Mouse (Mus musculus): ENCODE measurements around the gene Hspb7. TPM values are rescaled to one million over a fixed set of nuclear protein-coding genes. Genes with fewer than 3 reads are reported as not detected.

Gene Hspb7
- polyA plus RNA-seq, 1 experiment from 2014 or later: not detected

GRCm38 (mm10) chr4:141398545-141398944, 22.0 kb upstream of the Hspb7 start, which contains the start of gene Clcnka:
Clcnka (minus strand) TSS chr4:141398724.
- 75% methylated on average over 12 of the region's 12 CpGs for WGBS
- H3K4me1 ChIP-seq: peaks cover 4% of the 10 kb centered on the region
- no peaks in the 10 kb centered on the region for H3K36me3 ChIP-seq (replicated peaks)
- no peak within 1 kb of the TSS for H3K27ac ChIP-seq
- H3K27me3 ChIP-seq: peaks cover 18% of the 10 kb centered on the region; the same call in 1 of the 2 replicates
- H3K4me3 ChIP-seq (replicated peaks): no peak within 1 kb of the TSS
- no peak for ATAC-seq (ENCODE audit: low FRiP score)
- no peaks in the 10 kb centered on the region for H3K9me3 ChIP-seq
- H3K4me2 ChIP-seq: no peak within 1 kb of the TSS
- no peak within 1 kb of the TSS for H3K9ac ChIP-seq

- Histone ChIP-seq H3K4me2 (no peak overlapping the region), H3K4me1 (peaks cover 6% of the 10 kb centered on the region), H3K4me3 (replicated peaks) (no peak overlapping the region), H3K9me3 (no peaks in the 10 kb centered on the region), H3K36me3 (replicated peaks) (no peaks in the 10 kb centered on the region), H3K27ac (no peak overlapping the region), H3K9ac (no peak overlapping the region), H3K27me3 (peaks cover 23% of the 10 kb centered on the region; the same call in 1 of the 2 replicates)
- WGBS: 85% methylated on average over 15 of the region's 15 CpGs
- ATAC-seq (ENCODE audit: low FRiP score): no peak
These were observed 20.4 kb upstream of the Hspb7 start for GRCm38 (mm10) chr4:141400171-141400570.

GRCm38 (mm10) chr4:141404518-141405313, 15.9 kb upstream of the Hspb7 start:
- peaks cover 6% of the 10 kb centered on the region for H3K4me1 ChIP-seq
- no peaks in the 10 kb centered on the region for H3K9me3 ChIP-seq
- peak; percentile 82 for ATAC-seq (ENCODE audit: low FRiP score)
- H3K4me2 ChIP-seq: peak overlapping the region; percentile 32; the same call in 1 of the 2 replicates
- no peaks in the 10 kb centered on the region for H3K36me3 ChIP-seq (replicated peaks)
- WGBS: 15% methylated on average over 15 of the region's 15 CpGs
- no peak overlapping the region for H3K27ac ChIP-seq
- peaks cover 29% of the 10 kb centered on the region; the same call in 1 of the 2 replicates for H3K27me3 ChIP-seq
- H3K9ac ChIP-seq: peak overlapping the region; percentile 33; the same call in 1 of the 2 replicates
- no peak overlapping the region for H3K4me3 ChIP-seq (replicated peaks)

GRCm38 (mm10) chr4:141405314-141405622, 15.3 kb upstream of the Hspb7 start:
- 97% methylated on average over 3 of the region's 3 CpGs for WGBS
- no peaks in the 10 kb centered on the region for H3K36me3 ChIP-seq (replicated peaks)
- H3K4me1 ChIP-seq: peaks cover 6% of the 10 kb centered on the region
- H3K27ac ChIP-seq: no peak overlapping the region
- ATAC-seq (ENCODE audit: low FRiP score): no peak
- no peak overlapping the region for H3K9ac ChIP-seq
- H3K27me3 ChIP-seq: peaks cover 30% of the 10 kb centered on the region; the same call in 1 of the 2 replicates
- no peaks in the 10 kb centered on the region for H3K9me3 ChIP-seq
- H3K4me3 ChIP-seq (replicated peaks): no peak overlapping the region
- no peak overlapping the region for H3K4me2 ChIP-seq

DNA sequence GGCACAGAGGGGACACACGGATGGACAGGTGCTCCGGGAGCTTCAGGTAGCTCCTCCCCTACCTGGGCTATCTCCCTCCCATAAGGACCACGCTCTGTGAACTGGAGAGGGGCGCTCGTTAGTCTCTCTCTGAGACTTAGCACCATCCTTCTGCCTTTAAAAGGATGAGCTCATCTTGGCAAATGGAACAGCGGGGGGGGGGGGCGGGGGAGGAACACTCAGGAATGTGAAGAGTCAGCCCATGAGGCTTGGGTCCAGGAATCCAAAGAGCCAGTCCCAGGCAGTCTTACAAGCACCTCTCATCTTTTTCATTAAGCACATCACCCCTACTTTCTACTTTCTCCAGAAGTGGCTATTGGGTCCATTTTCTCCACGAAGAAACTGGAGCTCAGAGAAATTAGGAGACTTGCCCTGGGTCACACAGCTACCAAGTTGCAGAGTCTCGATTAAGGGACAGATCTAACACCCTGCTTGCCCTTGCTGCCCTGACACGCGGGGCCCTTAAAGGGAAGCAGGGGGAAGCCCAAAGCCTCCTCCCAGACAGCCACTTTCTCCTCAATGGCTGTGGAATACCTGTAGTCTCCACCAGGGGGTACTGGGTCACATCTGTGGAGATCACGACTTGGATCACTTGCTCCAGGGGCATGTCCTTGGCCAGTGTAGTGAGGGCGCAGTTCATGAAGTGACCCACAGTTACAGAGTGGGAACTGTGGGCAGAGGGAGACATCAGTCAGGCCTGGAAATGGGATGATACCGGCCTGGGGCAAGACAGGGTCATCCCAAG, 13.9 kb upstream of the Hspb7 start:
- Histone ChIP-seq H3K4me2 (no peak overlapping the region), H3K4me1 (peaks cover 6% of the 10 kb centered on the region), H3K36me3 (replicated peaks) (no peaks in the 10 kb centered on the region), H3K27ac (no peak overlapping the region), H3K27me3 (peaks cover 36% of the 10 kb centered on the region), H3K9ac (no peak overlapping the region), H3K4me3 (replicated peaks) (no peak overlapping the region), H3K9me3 (no peaks in the 10 kb centered on the region)
- no peak for ATAC-seq (ENCODE audit: low FRiP score)
- WGBS: 54% methylated on average over 14 of the region's 14 CpGs

- no peak overlapping the region for H3K4me2 ChIP-seq
These were observed 12.0 kb upstream of the Hspb7 start for GRCm38 (mm10) chr4:141408577-141408976.

DNA sequence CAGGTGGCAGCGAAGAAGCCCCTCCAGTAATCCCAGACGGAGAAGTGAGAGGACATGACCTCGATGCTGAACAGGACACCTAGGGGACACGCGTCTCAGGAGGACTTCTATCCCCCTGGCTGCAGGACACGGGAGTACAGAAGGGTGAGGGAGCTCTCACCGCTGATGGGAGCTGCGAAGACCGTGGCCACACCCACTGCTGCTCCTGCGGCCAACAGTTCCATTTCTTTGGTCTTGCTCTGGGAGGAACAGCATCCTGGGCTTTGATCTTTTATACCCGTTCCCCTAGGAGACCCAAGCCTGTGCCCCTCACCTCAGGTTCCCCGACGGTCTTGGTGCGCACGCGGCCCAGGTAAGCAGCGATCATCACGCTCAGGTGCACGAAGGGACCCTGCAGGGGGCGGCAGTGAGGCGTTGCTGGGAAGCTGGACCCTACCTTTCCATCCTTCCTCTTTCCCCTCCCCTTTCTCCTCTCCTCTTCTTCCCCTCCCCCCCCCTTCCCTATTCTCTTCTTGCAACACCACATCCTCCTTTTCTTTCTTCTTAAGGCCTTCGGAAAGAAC, 9.1 kb upstream of the Hspb7 start:
- Histone ChIP-seq H3K9ac (no peak overlapping the region), H3K36me3 (replicated peaks) (no peaks in the 10 kb centered on the region), H3K9me3 (no peaks in the 10 kb centered on the region), H3K27ac (no peak overlapping the region), H3K4me1 (no peaks in the 10 kb centered on the region), H3K4me2 (no peak overlapping the region), H3K27me3 (peaks cover 34% of the 10 kb centered on the region), H3K4me3 (replicated peaks) (no peak overlapping the region)
- no peak for ATAC-seq (ENCODE audit: low FRiP score)
- WGBS: 21% methylated on average over 22 of the region's 22 CpGs

More at GRCm38 (mm10) chr4:141408577-141408976, 12.0 kb upstream of the Hspb7 start:
- H3K9me3 ChIP-seq: no peaks in the 10 kb centered on the region
- peaks cover 40% of the 10 kb centered on the region for H3K27me3 ChIP-seq
- H3K4me3 ChIP-seq (replicated peaks): no peak overlapping the region
- no peak overlapping the region for H3K9ac ChIP-seq
- peaks cover 6% of the 10 kb centered on the region for H3K4me1 ChIP-seq
- no peak overlapping the region for H3K27ac ChIP-seq
- WGBS: 89% methylated on average over 3 of the region's 3 CpGs
- no peaks in the 10 kb centered on the region for H3K36me3 ChIP-seq (replicated peaks)
- ATAC-seq (ENCODE audit: low FRiP score): no peak

- Histone ChIP-seq H3K4me2 (no peak within 1 kb of the TSS), H3K36me3 (replicated peaks) (no peaks in the 10 kb centered on the region), H3K27me3 (peaks cover 22% of the 10 kb centered on the region), H3K4me3 (replicated peaks) (no peak within 1 kb of the TSS), H3K9ac (no peak within 1 kb of the TSS), H3K27ac (no peak within 1 kb of the TSS), H3K9me3 (no peaks in the 10 kb centered on the region), H3K4me1 (no peaks in the 10 kb centered on the region)
- 69% methylated on average over 7 of the region's 7 CpGs for WGBS
- no peak for ATAC-seq (ENCODE audit: low FRiP score)
These were observed 4.7 kb upstream of the Hspb7 start, which contains the start of gene Clcnkb for GRCm38 (mm10) chr4:141415924-141416323. Clcnkb (minus strand) TSS chr4:141416014.

DNA sequence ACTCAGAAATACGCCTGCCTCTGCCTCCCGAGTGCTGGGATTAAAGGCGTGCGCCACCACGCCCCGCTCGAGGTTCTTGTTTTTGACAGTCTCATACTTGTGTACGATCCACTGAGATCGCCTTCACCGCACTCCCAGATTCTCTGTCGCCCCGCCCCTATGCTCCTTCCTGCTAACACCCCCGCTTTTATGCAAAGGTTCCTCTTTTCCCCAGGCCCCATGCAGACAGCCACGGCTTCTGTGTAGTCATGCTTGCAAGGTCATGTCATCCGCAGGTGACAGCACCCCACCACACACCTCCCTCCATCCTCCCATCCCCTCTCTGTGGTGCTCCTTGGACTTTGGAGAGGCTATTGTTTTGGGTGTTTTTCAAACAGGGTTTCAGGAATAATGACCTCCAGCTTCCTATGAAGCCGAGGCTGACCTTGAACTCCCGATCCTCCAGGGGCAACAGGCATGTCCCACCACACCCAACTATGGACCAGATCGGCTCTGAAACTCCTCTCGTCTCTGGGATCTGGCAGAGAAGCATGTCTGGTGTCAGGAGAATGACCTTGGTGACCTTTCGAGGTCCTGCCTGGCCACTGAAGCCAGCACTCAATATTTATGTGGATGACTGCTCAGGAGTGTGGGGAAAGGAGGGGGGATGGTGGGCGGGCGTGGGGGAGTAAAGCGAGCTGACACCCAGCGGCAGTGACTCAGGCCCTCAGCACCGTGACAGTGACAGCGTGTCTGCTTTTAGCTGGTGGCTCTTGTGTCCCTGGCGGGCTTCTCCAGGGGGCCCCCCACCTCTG, 984 bp upstream of the Hspb7 start:
- WGBS: 74% methylated on average over 27 of the region's 27 CpGs
- H3K27ac ChIP-seq: no peak overlapping the region
- H3K4me2 ChIP-seq: no peak overlapping the region
- H3K36me3 ChIP-seq (replicated peaks): no peaks in the 10 kb centered on the region
- H3K27me3 ChIP-seq: peaks cover 28% of the 10 kb centered on the region
- H3K4me1 ChIP-seq: no peaks in the 10 kb centered on the region
- no peaks in the 10 kb centered on the region for H3K9me3 ChIP-seq
- H3K4me3 ChIP-seq (replicated peaks): no peak overlapping the region
- no peak overlapping the region for H3K9ac ChIP-seq
- no peak for ATAC-seq (ENCODE audit: low FRiP score)

- ATAC-seq (ENCODE audit: low FRiP score): no peak
- no peak overlapping the region for H3K9ac ChIP-seq
- no peaks in the 10 kb centered on the region for H3K36me3 ChIP-seq (replicated peaks)
- no peaks in the 10 kb centered on the region for H3K9me3 ChIP-seq
- H3K4me3 ChIP-seq (replicated peaks): no peak overlapping the region
- H3K27ac ChIP-seq: no peak overlapping the region
- H3K27me3 ChIP-seq: peaks cover 29% of the 10 kb centered on the region
- H3K4me1 ChIP-seq: peaks cover 9% of the 10 kb centered on the region
- no peak overlapping the region for H3K4me2 ChIP-seq
- 53% methylated on average over 9 of the region's 9 CpGs for WGBS
These were observed 307 bp downstream of the Hspb7 start for GRCm38 (mm10) chr4:141420886-141421285.

DNA sequence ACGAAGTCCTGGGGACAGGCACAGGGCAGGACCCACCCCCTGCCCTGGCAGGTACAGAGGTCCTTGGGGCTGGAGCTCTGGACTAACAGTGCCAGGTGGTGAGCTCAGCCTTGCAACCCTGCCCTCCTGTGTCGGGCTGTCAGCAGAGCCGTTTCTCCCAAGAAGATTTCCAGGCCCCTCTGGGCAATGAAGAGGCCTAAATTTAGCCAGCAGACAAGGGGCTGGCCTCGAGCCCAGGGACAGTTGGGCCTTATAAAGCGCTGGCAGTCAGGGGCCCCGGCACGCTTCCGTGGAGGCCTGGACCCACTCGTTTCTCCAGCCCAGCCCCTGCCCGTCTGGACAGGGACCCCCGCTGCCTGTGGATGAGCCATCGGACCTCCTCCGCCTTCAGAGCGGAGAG, 844 bp downstream of the Hspb7 start:
- no peak for ATAC-seq (ENCODE audit: low FRiP score)
- Histone ChIP-seq H3K27me3 (peaks cover 34% of the 10 kb centered on the region), H3K4me1 (peaks cover 13% of the 10 kb centered on the region), H3K9me3 (no peaks in the 10 kb centered on the region), H3K9ac (no peak overlapping the region), H3K4me2 (no peak overlapping the region), H3K36me3 (replicated peaks) (no peaks in the 10 kb centered on the region), H3K4me3 (replicated peaks) (no peak overlapping the region), H3K27ac (no peak overlapping the region)
- 79% methylated on average over 14 of the region's 14 CpGs for WGBS

DNA sequence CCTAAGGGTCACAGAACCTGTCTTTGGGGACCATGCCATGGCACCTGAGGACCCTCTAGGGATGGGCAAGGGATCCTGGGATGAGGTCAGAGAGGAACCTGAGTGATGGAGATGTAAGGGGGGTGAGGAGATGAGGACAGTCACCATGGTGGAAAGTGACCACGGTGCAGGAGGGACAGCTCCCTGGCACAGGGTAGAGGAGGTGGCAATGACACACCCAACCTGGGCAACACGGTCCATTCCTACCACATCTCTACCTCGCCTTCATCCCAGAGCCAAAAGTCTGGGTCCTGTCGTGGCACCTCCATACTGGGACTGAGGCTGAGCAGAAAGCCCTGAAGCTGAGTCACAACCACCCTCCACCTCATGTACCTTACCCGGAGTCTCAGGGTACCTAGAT, 2.3 kb downstream of the Hspb7 start:
- H3K4me1 ChIP-seq: peaks cover 13% of the 10 kb centered on the region
- H3K4me2 ChIP-seq: no peak overlapping the region
- 88% methylated on average over 5 of the region's 5 CpGs for WGBS
- ATAC-seq (ENCODE audit: low FRiP score): no peak
- H3K27ac ChIP-seq: no peak overlapping the region
- no peak overlapping the region for H3K9ac ChIP-seq
- peaks cover 37% of the 10 kb centered on the region for H3K27me3 ChIP-seq
- H3K4me3 ChIP-seq (replicated peaks): no peak overlapping the region
- H3K9me3 ChIP-seq: no peaks in the 10 kb centered on the region
- no peaks in the 10 kb centered on the region for H3K36me3 ChIP-seq (replicated peaks)

Measured in forebrain, embryonic 12.5 days (tissue).